Mouse (Mus musculus) CH12.LX (cell line): ENCODE data around the gene Wdr62. TPM values are rescaled to one million over a fixed set of nuclear protein-coding genes. Genes with fewer than 3 reads are reported as not detected.

ENCODE experiments used
- DNase-seq: peaks from one replicate; pipeline ENCODE4 v3.0.0-alpha.2; 2013; ENCODE audit errors: extremely low read depth
- H3K27ac ChIP-seq: 2 replicates; pipeline ENCODE4 v1.5.1; 2012; ENCODE audit warnings: low read depth, mild to moderate bottlenecking, control low read depth, moderate library complexity; ENCODE audit not compliant: insufficient read depth
- H3K27me3 ChIP-seq: replicated peaks from 2 replicates; pipeline ENCODE3; 2012; ENCODE audit warnings: inconsistent platforms
- H3K36me3 ChIP-seq, 2 experiments: replicated peaks in 1 of 2; 2 replicates each; pipeline versions ENCODE3 to v1.6.1; 2012; ENCODE audit warnings: inconsistent platforms in 1 of 2, low read length in 1 of 2, mild to moderate bottlenecking in 1 of 2, mixed read lengths in 1 of 2, moderate library complexity in 1 of 2; ENCODE audit not compliant: control insufficient read depth in 1 of 2, insufficient read depth in 1 of 2
- H3K4me1 ChIP-seq, 2 experiments: 2 replicates each; pipeline ENCODE4 v1.6.1; 2012; ENCODE audit warnings: inconsistent platforms in 1 of 2, moderate library complexity in 1 of 2; ENCODE audit not compliant: insufficient read depth in 2 of 2, control insufficient read depth in 1 of 2
- H3K4me2 ChIP-seq: 2 replicates; pipeline ENCODE4 v1.6.1; 2012; ENCODE audit warnings: low read depth, mild to moderate bottlenecking, control low read depth; ENCODE audit not compliant: poor library complexity, insufficient read depth, severe bottlenecking
- H3K4me3 ChIP-seq, 3 experiments: fragments of 150-350 bp in 1 of 3; sonication (generic) in 1 of 3; replicated peaks in 1 of 3; 2 replicates each; pipeline versions ENCODE3 to v1.5.1; 2011 to 2012; ENCODE audit warnings: low read depth in 2 of 3, low read length in 2 of 3, mild to moderate bottlenecking in 2 of 3, moderate library complexity in 2 of 3, control low read depth in 1 of 3, improper control_type of control experiment in 1 of 3, inconsistent platforms in 1 of 3, mixed read lengths in 1 of 3; ENCODE audit not compliant: poor library complexity in 1 of 3
- H3K79me2 ChIP-seq: replicated peaks from 2 replicates; pipeline ENCODE4 v1.6.1; 2012; ENCODE audit warnings: mild to moderate bottlenecking, moderate library complexity; ENCODE audit not compliant: control insufficient read depth, poor library complexity, insufficient read depth, severe bottlenecking; ENCODE audit errors: extremely low read depth
- H3K9ac ChIP-seq: 2 replicates; pipeline ENCODE4 v1.6.1; 2012; ENCODE audit warnings: low read depth, mild to moderate bottlenecking, control low read depth, moderate library complexity; ENCODE audit not compliant: insufficient read depth
- H3K9me3 ChIP-seq: replicated peaks from 2 replicates; pipeline ENCODE3; 2012; ENCODE audit warnings: low read length, inconsistent platforms, mixed read lengths
- CHD1 ChIP-seq: IDR thresholded peaks from 2 replicates; pipeline ENCODE4 v1.6.1; 2012; ENCODE audit warnings: low read depth, low read length, improper control_type of control experiment, inconsistent platforms
- CHD2 ChIP-seq: IDR thresholded peaks from 2 replicates; pipeline ENCODE4 v1.6.1; 2011; ENCODE audit warnings: low read length, improper control_type of control experiment
- ELF1 ChIP-seq: IDR thresholded peaks from 2 replicates; pipeline ENCODE4 v1.6.1; 2014; ENCODE audit warnings: low read depth, mild to moderate bottlenecking, inconsistent platforms, low read length, improper control_type of control experiment
- EP300 ChIP-seq: IDR thresholded peaks from 2 replicates; pipeline ENCODE4 v1.6.1; 2011; ENCODE audit warnings: low read length, improper control_type of control experiment
- ETS1 ChIP-seq: conservative IDR thresholded peaks from 2 replicates; pipeline ENCODE4 v1.6.1; 2012; ENCODE audit warnings: low read depth, mild to moderate bottlenecking, inconsistent platforms, low read length, improper control_type of control experiment, moderate library complexity
- GABPA ChIP-seq: IDR thresholded peaks from 2 replicates; pipeline ENCODE4 v1.6.1; 2012; ENCODE audit warnings: low read depth, low read length, improper control_type of control experiment, inconsistent platforms; ENCODE audit not compliant: insufficient replicate concordance
- IRF4 ChIP-seq: IDR thresholded peaks from 2 replicates; pipeline ENCODE4 v1.6.1; 2014; ENCODE audit warnings: low read depth, mild to moderate bottlenecking, inconsistent platforms, low read length, improper control_type of control experiment
- JUND ChIP-seq: conservative IDR thresholded peaks from 2 replicates; pipeline ENCODE4 v1.6.1; 2011; ENCODE audit warnings: low read depth, low read length, improper control_type of control experiment
- KAT2A ChIP-seq: IDR thresholded peaks from 2 replicates; pipeline ENCODE4 v1.6.1; 2012; ENCODE audit warnings: low read length, improper control_type of control experiment, inconsistent platforms; ENCODE audit not compliant: insufficient replicate concordance
- MYC ChIP-seq: IDR thresholded peaks from 2 replicates; pipeline ENCODE4 v1.6.1; 2011; ENCODE audit warnings: low read depth, mild to moderate bottlenecking, improper control_type of control experiment, low read length
- NELFE ChIP-seq: IDR thresholded peaks from 2 replicates; pipeline ENCODE4 v1.6.1; 2011; ENCODE audit warnings: low read depth, low read length, improper control_type of control experiment
- NRF1 ChIP-seq: IDR thresholded peaks from 2 replicates; pipeline ENCODE4 v1.6.1; 2014; ENCODE audit warnings: low read depth, mild to moderate bottlenecking, inconsistent platforms, low read length, improper control_type of control experiment, moderate library complexity
- PAX5 ChIP-seq: IDR thresholded peaks from 2 replicates; pipeline ENCODE4 v1.6.1; 2012; ENCODE audit warnings: low read length, inconsistent platforms, mixed read lengths
- TCF12 ChIP-seq: IDR thresholded peaks from 2 replicates; pipeline ENCODE4 v1.6.1; 2014; ENCODE audit warnings: low read depth, mild to moderate bottlenecking, inconsistent platforms, low read length, improper control_type of control experiment
- UBTF ChIP-seq: IDR thresholded peaks from 2 replicates; pipeline ENCODE4 v1.6.1; 2012; ENCODE audit warnings: low read depth, mild to moderate bottlenecking, inconsistent platforms, low read length, improper control_type of control experiment, moderate library complexity
- USF1 ChIP-seq: IDR thresholded peaks from 2 replicates; pipeline ENCODE4 v1.6.1; 2014; ENCODE audit warnings: low read depth, mild to moderate bottlenecking, inconsistent platforms, low read length, improper control_type of control experiment
- USF2 ChIP-seq: conservative IDR thresholded peaks from 2 replicates; pipeline ENCODE4 v1.6.1; 2011; ENCODE audit warnings: low read depth, low read length, improper control_type of control experiment
- ZMIZ1 ChIP-seq: IDR thresholded peaks from 2 replicates; pipeline ENCODE4 v1.6.1; 2012; ENCODE audit warnings: low read depth, mild to moderate bottlenecking, inconsistent platforms, low read length, improper control_type of control experiment
- ZNF384 ChIP-seq: IDR thresholded peaks from 2 replicates; pipeline ENCODE4 v1.6.1; 2012; ENCODE audit warnings: low read depth, low read length, improper control_type of control experiment, inconsistent platforms
- dilution Hi-C: fragments of 300-500 bp; cut with MboI; formaldehyde crosslinking; loops from 2 replicates; pipeline ENCODE4 v1.14.3; 2020; ENCODE audit warnings: low sequenced_read_pairs; ENCODE audit not compliant: extremely low pct_unique_long_range_greater_than_20kb, extremely low pct_ligation_motif_present
- in situ Hi-C: fragments of 300-500 bp; cut with MboI; formaldehyde crosslinking; loops from 3 replicates; pipeline ENCODE4 v1.14.3; 2019; ENCODE audit warnings: low sequenced_read_pairs, low pct_ligation_motif_present, low pct_unique_long_range_greater_than_20kb, mixed read lengths
- polyA plus RNA-seq: library from polyadenylated mRNA; unstranded; fragments of >175 nt; gene quantifications from 2 replicates; pipeline ENCODE4 v1.2.1, GENCODE M21; 2012; ENCODE audit warnings: low read depth; ENCODE audit not compliant: insufficient read length
- total RNA-seq, 2 experiments: library from RNA; depleted of rRNA; stranded (reverse); fragments of 300-350 nt in 1 of 2; fragments of >200 nt in 1 of 2; gene quantifications; 2 replicates each; pipeline ENCODE4 v1.2.3; 2012 to 2014

Wdr62 gene
- total and polyA plus RNA-seq, 3 experiments: 2.3 to 19.7 (median 5.3) TPM

DNA sequence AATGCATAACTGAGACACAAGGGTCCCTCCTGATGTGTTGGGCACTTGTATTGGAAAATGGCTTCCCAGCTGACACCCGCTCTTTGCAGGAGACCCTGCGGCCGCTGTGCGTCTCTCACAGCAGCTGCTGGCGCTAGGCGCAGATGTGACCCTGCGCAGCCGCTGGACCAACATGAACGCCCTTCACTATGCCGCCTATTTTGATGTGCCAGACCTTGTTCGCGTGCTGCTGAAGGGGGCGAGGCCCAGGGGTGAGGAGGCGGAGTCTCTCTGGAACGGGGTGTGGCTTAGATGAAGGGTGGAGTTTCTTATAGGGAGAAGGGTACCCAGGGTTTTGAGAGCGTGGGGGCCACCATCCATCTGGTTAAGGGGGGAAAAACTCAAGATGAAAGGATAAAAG lies 17.0 kb upstream of the Wdr62 start:
- dilution Hi-C loops: no loop called here
- TF ChIP-seq KAT2A: no peak
- TF ChIP-seq PAX5: no peak
- no peak for TF ChIP-seq USF1
- no peak for TF ChIP-seq UBTF
- no peak for TF ChIP-seq USF2
- H3K4me3 ChIP-seq: no peak overlapping the region

DNA sequence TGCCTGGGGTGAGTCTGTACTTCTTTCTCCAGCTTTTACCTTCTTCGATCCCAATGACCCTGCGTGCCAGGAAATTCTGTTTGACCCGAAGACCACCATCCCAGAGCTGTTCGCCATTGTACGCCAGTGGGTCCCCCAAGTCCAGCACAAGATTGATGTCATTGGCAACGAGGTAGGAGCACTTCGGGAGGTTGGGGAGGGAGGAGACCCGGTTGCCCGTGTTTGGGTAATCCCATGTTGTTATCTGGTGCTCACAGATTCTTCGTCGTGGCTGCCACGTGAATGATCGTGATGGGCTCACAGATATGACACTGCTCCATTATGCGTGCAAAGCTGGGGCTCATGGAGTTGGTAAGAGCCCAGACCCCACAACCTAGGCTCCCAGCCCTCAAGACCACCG lies 16.6 kb upstream of the Wdr62 start:
- no peak for TF ChIP-seq NRF1
- TF ChIP-seq ZMIZ1: no peak
- no peak for TF ChIP-seq NELFE
- no peak for TF ChIP-seq ZNF384
- no peak for TF ChIP-seq TCF12
- TF ChIP-seq ETS1: no peak
- TF ChIP-seq MYC: no peak
- TF ChIP-seq USF1: no peak
- TF ChIP-seq CHD2: no peak
- TF ChIP-seq EP300: no peak
- TF ChIP-seq JUND: no peak
- TF ChIP-seq ELF1: no peak
- no peak for TF ChIP-seq GABPA
- no peak for TF ChIP-seq CHD1
- no peak for TF ChIP-seq IRF4
- TF ChIP-seq, all 38 proteins: peak for 0
- Histone ChIP-seq H3K4me2 (no peak overlapping the region), H3K36me3 (no peaks in the 10 kb centered on the region), H3K9me3 (peaks cover 3% of the 10 kb centered on the region), H3K4me3 (no peak overlapping the region), H3K79me2 (no peaks in the 10 kb centered on the region), H3K4me1 (peaks cover 2 to 7% of the 10 kb centered on the region in 2 experiments; a peak in 2 of 4 replicates), H3K27me3 (peaks cover 60% of the 10 kb centered on the region), H3K27ac (no peak overlapping the region), H3K9ac (no peak overlapping the region)
- no peak for DNase-seq
- in situ Hi-C loops (no loop called here), dilution Hi-C loops (no loop called here)

More for the DNA sequence above, 17.0 kb upstream of the Wdr62 start:
- DNase-seq: no peak
- Histone ChIP-seq H3K9me3 (peaks cover 3% of the 10 kb centered on the region), H3K4me2 (no peak overlapping the region), H3K9ac (no peak overlapping the region), H3K36me3 (no peaks in the 10 kb centered on the region), H3K27me3 (peaks cover 60% of the 10 kb centered on the region), H3K79me2 (no peaks in the 10 kb centered on the region), H3K27ac (no peak overlapping the region), H3K4me1 (peaks cover 2 to 7% of the 10 kb centered on the region in 2 experiments; a peak in 2 of 4 replicates)
- in situ Hi-C loops: no loop called here
